Mouse (Mus musculus): Measurements from ENCODE around the gene Syngr2.

GRCm38 (mm10) chr11:117860601-117861000, 51.1 kb downstream of the Syngr2 start, which contains the start of gene Tmem235:
- no peak for TF ChIP-seq POLR2A (IDR thresholded peaks at IDR 0.05; ENCODE audit: borderline replicate concordance, extremely low read depth, insufficient read depth, insufficient read length, poor library complexity, severe bottlenecking)
- no peak for TF ChIP-seq CTCF (IDR thresholded peaks at IDR 0.05; ENCODE audit: borderline replicate concordance, extremely low read depth, insufficient read depth, insufficient read length)

All from brain, embryonic 14.5 days (tissue).